Mouse (Mus musculus): ENCODE results near the gene Bri3bp.

DNA sequence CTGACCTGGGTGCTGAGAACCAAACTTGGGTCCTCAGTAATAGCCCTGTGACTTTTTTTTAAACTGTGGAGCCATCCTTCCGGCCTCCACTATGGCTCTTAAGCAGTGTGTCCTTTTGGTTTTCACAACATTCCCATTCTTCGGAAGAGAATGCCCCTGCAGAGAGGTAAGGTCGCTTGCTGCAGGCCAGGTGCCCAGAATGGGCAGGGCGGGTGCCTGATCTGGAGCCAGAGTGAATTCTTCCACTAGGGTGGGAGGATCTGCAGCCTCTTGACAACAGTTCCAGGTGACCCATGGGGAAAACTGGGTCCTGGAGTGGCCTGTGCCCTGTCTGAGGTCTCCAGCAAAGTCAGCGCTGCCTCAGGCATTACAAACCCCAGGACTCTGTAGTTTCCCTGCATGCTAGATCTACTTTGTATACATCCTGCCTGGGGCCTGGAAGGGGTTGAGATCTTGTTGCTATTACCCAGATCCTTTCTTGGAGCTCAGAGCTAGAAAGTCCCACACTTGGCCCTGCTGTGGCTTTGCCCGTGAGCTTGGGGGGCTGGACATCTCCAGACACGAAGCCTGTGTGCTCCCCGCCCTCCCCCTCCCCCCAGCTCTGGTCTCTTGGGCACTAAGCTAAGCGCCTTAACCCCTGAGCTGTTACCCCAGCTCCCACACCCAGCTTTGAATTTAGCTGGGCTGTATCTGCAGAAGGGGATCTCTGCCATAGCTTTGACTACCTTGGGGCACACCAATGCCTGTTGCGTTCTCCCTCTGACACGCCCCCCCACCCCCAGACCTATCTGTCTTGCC, 39.3 kb downstream of the Bri3bp start:
- no peak for TF ChIP-seq CTCF (IDR thresholded peaks at IDR 0.05; ENCODE audit: low read depth)
- no peak for TF ChIP-seq EP300 (IDR thresholded peaks at IDR 0.05; ENCODE audit: low read depth)
